Mouse (Mus musculus): ENCODE data around the gene 7420426K07Rik.
A peak's percentile ranks its signal among the peaks of the same experiment; 100 is the strongest.

Gene 7420426K07Rik

DNA sequence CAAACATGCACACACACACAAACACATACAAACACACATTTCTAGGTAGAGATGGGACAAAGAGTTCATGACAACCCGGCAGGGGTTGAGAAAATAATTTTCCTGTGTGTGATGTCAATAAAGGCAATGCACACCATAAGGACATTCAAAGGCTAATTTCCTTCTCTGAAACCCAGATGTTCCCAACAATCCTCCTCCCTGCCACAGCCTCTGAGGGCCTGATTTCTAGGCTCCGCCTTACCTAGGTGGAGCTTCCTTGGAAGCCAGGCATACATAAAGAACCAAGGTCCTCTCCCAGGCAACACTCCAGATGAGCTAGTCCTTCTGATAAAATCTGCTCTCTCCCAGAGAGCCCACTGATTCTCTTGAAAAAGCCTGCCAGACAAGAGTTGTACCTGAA is at the start of gene 7420426K07Rik:
TSS of gene 7420426K07Rik (plus strand) at position 301 of the 400 bp plus-strand sequence.
- no peak for DNase-seq

DNA sequence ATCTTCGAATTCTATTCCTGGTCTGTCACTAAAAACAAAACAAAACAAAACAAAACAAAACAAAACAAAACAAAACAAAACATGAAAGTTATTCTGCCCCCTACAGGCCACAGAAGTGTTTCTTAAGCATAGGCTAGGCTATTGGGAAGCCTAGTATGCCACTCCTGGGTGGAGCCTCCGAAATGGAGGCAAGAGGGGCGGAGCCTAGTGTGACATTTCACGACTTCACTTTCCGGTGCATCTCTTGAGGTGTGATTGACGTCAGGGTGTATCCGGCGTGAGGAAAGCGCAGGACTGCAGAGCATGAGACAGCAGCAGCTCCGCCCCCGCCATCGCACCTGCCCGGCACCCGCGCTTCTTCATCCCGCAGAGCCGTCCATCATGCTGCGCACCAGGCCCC is 46.7 kb upstream of the 7420426K07Rik start, which contains the start of gene Prr23a2:
TSS of gene Prr23a2 (plus strand) at position 285 of the 400 bp plus-strand sequence.
- DNase-seq, result no peak

GRCm38 (mm10) chr9:98863463-98863862 is 39.5 kb upstream of the 7420426K07Rik start:
- DNase-seq, result peak; percentile 5 to 9

GRCm38 (mm10) chr9:98864571-98864970 is 38.3 kb upstream of the 7420426K07Rik start, which contains the start of gene Prr23a3:
Gene Prr23a3, plus strand, starts transcription at chr9:98864767.
- no peak for DNase-seq

DNA sequence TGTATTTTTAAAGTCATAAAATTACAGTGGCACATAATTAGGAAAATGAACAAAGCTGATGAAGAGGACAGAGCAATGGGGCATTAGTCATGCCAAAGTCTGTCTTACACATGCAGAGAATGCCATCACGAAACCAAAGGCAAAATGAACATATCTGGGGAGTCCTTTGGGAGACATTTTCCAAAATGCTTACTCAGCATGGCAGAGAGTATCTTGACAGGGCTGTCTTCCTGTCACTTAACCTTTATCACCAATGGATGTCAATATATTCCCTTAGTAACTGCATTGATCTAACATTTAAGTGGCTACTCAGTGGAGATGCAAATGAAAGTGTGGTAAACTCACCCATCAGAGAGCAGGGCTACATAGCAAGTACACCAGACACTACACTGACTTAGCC is 1.4 kb upstream of the 7420426K07Rik start:
- DNase-seq, result no peak

DNA sequence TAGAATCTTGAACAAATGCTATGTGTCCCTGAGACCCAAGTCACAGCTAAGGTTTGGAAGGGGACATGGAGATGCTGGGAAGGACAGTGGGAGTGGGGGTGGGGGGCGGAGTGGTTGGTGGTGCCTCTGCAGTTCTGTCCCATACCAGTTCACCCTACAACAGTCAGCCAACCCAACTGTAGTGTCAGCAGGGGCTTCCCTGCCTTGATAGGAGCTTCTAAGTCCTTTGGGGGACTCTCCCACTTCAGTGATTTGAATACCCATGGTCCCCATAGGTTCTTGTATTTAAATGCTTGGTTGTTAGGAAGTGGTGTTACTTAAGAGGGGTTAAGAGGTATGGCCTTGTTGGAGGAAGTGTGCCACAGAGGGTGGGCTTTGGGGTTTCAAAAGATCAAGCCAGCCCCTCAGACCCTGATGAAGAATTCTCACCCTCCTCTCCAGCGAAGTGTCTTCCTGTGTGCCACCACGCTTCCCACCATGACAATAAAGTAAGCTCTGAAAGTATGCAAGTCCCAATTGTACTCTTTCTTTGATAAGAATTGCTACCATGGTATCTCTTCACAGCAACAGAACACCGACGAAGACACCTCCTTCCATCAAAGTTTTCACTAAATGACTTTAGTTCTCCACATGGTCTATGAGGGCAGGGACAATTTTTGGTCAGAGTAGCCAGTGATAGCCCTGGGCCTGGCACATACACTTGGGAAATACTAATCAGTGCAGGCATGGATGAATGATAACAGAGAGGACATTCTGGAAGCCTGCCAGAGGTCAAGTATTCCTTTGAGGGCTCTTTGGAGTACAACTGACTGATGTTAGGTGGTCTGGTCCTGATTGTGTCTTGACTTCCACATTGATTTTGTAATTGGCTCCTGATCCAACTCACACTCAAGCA is 18.0 kb downstream of the 7420426K07Rik start:
- DNase-seq, result no peak

- DNase-seq, result no peak
These were observed 20.2 kb downstream of the 7420426K07Rik start for GRCm38 (mm10) chr9:98923119-98923518.

GRCm38 (mm10) chr9:98924183-98924582 is 21.3 kb downstream of the 7420426K07Rik start:
- no peak for DNase-seq

DNA sequence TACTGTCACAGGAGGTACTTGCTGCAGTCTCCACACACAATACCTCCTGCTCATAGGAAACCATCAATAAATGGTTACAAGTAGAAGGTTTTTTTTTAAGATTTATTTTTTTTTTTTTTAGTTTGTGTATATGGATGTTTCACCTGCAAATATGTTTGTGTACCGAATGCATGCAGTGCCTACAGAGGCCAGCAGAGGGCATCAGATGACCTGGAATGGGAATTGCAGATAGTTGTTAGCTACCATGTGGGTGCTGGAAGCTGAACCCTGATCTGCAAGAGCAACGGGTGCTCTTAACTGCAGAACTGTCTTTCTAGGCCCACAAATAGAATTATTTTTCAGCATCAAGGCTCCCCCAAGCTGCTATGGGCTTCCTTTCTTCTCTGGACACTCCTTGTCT is 26.6 kb downstream of the 7420426K07Rik start:
- DNase-seq, result peak in 1 of 2 experiments; percentile 18

DNA sequence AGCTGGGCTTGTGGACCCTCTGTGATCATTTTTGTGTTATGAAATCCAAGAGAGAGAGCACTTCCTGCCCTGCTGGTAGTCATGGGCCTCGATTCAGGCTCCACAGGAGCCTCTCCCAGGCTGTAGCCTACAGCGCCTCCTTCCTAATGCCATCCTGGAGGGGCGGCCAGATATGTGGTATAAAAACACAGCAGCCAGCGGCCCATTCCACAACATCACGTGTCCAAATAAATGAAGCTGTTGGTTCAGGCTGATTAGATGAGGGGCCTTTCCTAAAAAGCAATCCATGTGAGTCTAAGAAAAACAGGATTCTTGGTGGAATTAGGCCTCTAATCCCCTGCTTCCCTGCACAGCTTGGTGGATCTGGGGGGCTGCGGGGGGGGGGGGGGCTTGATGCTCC is 30.0 kb downstream of the 7420426K07Rik start:
- DNase-seq, result no peak

DNA sequence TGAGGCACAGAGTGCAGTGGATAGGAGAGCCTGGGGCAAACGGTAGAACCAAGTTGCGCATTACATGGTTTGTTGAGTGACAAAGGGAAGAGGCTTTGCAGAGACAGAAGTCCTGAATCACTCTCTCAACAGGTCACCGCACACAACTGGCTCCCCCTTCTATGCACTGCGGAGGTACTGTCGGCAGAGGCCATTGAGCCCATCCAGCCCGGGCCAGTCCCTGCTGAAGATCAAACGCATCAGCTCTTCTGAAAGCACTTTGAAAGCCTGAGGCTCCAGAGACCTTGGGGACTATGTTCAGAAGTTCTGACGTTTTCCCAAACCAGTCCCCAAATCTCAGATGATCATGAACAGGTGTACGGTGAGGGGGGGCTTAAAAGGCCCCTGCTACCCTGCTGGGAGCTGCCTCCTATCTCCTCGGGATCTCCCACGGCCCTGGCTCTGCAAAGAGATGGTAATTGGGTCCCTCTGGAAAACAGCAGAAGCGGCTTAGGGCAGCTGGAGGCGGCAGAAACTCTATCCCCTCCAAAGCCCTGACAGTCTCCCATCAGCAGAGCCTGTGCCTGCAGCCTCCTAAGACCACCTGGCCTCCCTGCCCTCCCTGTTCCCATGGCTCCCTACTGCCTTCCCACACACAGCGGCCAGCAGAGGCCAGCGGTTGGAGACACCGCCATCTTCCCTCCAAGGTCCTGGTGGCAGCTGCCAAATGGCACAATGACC is 32.4 kb downstream of the 7420426K07Rik start:
- DNase-seq, result no peak

- peak; percentile 52 to 61 for DNase-seq
These were observed 36.4 kb downstream of the 7420426K07Rik start for GRCm38 (mm10) chr9:98939290-98939689.

DNA sequence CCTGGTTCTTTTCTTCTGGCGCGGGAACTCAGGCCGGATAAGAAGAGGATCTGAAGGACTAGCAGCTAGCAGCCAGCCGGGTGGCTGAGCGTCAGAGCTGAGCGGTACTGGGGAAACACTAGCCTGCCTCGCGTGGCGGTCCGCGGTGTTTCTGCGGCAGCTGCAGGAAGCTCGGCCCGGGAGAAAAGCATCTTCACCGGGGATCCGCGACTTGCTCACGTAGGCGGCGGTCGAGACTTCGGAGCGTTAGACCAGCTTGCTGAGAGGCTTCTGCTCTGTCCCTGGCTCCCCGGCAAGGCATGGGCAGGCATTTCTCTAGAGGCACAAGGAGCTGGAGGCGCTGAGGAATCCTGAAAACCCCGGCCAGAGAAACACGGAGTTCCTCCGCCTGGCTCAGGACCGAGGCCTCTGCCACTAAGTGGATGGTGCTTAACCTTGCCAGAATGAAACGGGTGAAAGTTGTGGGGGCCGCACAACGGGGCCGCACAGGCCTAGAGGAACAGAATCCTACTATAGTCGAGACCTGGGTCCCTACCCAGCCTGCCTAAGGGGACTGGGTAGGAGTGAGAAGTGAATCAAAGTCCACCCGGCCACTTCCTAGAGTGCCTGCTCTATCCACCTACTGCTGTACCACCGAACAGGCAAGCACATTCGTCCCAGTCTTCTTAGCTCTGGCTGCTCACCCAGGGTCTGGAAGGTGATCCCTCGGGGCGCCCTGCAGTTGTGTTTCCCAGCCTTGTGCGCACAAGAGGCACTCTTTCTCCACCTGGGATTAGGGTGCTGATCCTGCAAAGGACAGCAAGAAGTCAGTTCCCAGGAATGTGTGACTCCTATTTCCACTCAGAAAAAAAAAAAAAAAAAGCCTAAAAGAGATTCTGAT is 49.5 kb downstream of the 7420426K07Rik start:
- peak; percentile 36 to 49 for DNase-seq

DNA sequence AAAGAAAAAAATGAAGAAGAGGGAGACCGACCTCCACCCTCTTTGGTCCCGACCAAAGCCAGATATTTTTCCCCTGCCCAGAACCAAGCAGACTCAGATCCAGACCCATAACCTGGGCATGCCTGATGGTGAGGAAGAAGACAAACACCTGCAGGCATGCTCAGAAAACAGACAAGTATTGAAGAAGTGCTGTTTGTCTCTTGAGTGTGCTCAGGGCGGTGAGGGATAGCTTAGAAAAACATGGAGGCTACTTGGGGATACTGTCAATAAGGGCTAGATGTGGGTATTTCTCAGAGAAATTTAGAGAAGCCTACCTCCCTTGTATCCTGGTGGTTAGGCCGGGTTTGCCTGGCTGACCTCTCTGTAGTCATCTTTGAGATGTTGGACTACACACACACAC is 50.4 kb downstream of the 7420426K07Rik start:
- DNase-seq, result no peak

- DNase-seq, result no peak
These were observed 50.9 kb downstream of the 7420426K07Rik start for GRCm38 (mm10) chr9:98953830-98954229.

All from cerebellum, postnatal 10 days (tissue).